Mouse (Mus musculus) kidney, postnatal 0 days (tissue): Measurements from ENCODE around the gene Rflnb. TPM values are rescaled to one million over a fixed set of nuclear protein-coding genes. Genes with fewer than 3 reads are reported as not detected.

Experiments
- ATAC-seq: fragments of 200-750 bp; cut with Nextera tagmentation; replicated peaks from 2 replicates; pipeline ENCODE4 v1.8.0; 2017; ENCODE audit warnings: low read depth, moderate number of reproducible peaks, moderate TSS enrichment, moderate library complexity; ENCODE audit not compliant: low FRiP score
- DNase-seq: peaks from one replicate; pipeline ENCODE4 v3.0.0-alpha.2; 2016; ENCODE audit warnings: low spot score
- H3K27ac ChIP-seq: fragments of 300-500 bp; sonication (generic); 2 replicates; pipeline ENCODE4 v1.5.1; 2014; ENCODE audit warnings: mild to moderate bottlenecking
- H3K27me3 ChIP-seq: fragments of 300-500 bp; sonication (generic); 2 replicates; pipeline ENCODE4 v1.6.1; 2014; ENCODE audit warnings: low read length, mixed read lengths; ENCODE audit not compliant: insufficient read depth
- H3K36me3 ChIP-seq: fragments of 300-500 bp; sonication (generic); 2 replicates; pipeline ENCODE4 v1.6.1; 2014; ENCODE audit warnings: low read length, mixed read lengths; ENCODE audit not compliant: insufficient read depth
- H3K4me1 ChIP-seq: fragments of 300-500 bp; sonication (generic); replicated peaks from 2 replicates; pipeline ENCODE4 v1.6.1; 2014; ENCODE audit warnings: antibody characterized with exemption, low read length, mixed read lengths; ENCODE audit not compliant: insufficient read depth
- H3K4me2 ChIP-seq: fragments of 300-500 bp; sonication (generic); 2 replicates; pipeline ENCODE4 v1.6.1; 2014; ENCODE audit warnings: mild to moderate bottlenecking, low read length, moderate library complexity, mixed read lengths
- H3K4me3 ChIP-seq: fragments of 300-500 bp; sonication (generic); replicated peaks from 2 replicates; pipeline ENCODE4 v1.5.1; 2014; ENCODE audit warnings: low read depth, low read length
- H3K9ac ChIP-seq: fragments of 300-500 bp; sonication (generic); 2 replicates; pipeline ENCODE4 v1.6.1; 2014; ENCODE audit warnings: low read depth, low read length
- H3K9me3 ChIP-seq: fragments of 300-500 bp; sonication (generic); replicated peaks from 2 replicates; pipeline ENCODE4 v1.6.1; 2016; ENCODE audit warnings: low read length, inconsistent platforms, mixed read lengths
- CTCF ChIP-seq: IDR thresholded peaks from 2 replicates; pipeline ENCODE4 v1.5.1; 2016; ENCODE audit warnings: antibody characterized with exemption, low read depth, mild to moderate bottlenecking, moderate library complexity
- WGBS: fragments of 180-500 bp; shearing (Covaris S2); extraction: QIAGEN DNeasy Blood & Tissue Kit; methylation state at CpG from one replicate; pipeline ENCODE4 v1.1.7; 2014; 5-methylcytosine and 5-hydroxymethylcytosine counted together
- polyA plus RNA-seq: library from polyadenylated mRNA; unstranded; fragments of >200 nt; fragmentation: Nextera tagmentation; extraction: Ambion mirVana; gene quantifications from 2 replicates; pipeline ENCODE4 v1.2.1, GENCODE M21; 2015

Rflnb gene
- polyA plus RNA-seq, 1 experiment from 2014 or later: 39.3 TPM

- H3K27ac ChIP-seq: no peak overlapping the region
- H3K9ac ChIP-seq: no peak overlapping the region
- H3K36me3 ChIP-seq: no peaks in the 10 kb centered on the region
- no peaks in the 10 kb centered on the region for H3K9me3 ChIP-seq
- TF ChIP-seq CTCF: no peak
- no peak for ATAC-seq
- H3K27me3 ChIP-seq: no peaks in the 10 kb centered on the region
- no peak for DNase-seq
- H3K4me1 ChIP-seq: 0 out of 2 replicates have a peak, but pooled peaks cover 2% of the 10 kb centered on the region
- WGBS: 75% methylated on average over 4 of the region's 4 CpGs
- H3K4me2 ChIP-seq: no peak overlapping the region
- H3K4me3 ChIP-seq: no peak overlapping the region
Observed at GRCm38 (mm10) chr11:76040761-76041376, 13.3 kb upstream of the Rflnb start.

DNA sequence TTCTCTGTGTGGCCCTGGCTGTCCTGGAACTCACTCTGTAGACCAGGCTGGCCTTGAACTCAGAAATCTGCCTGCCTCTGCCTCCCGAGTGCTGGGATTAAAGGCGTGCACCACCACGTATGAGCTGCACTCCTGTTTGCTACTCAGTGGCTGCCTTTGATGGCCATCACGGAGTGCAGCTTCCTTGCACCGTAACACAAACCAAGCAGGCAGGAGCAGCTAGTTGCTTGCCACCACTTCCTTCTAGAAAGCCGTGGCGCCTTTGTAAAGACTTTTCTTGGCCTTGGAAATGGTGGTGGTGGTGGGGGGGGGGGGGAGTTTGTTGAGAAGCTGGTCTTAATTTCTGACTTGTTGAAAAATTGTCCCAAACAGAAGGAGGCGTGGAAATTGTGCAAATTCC, 12.5 kb upstream of the Rflnb start:
- Histone ChIP-seq H3K4me3 (no peak overlapping the region), H3K4me2 (no peak overlapping the region), H3K36me3 (no peaks in the 10 kb centered on the region), H3K27ac (no peak overlapping the region), H3K4me1 (0 out of 2 replicates have a peak, but pooled peaks cover 2% of the 10 kb centered on the region), H3K27me3 (no peaks in the 10 kb centered on the region), H3K9ac (no peak overlapping the region), H3K9me3 (no peaks in the 10 kb centered on the region)
- ATAC-seq: no peak
- DNase-seq: no peak
- no peak for TF ChIP-seq CTCF
- 87% methylated on average over 8 of the region's 8 CpGs for WGBS

DNA sequence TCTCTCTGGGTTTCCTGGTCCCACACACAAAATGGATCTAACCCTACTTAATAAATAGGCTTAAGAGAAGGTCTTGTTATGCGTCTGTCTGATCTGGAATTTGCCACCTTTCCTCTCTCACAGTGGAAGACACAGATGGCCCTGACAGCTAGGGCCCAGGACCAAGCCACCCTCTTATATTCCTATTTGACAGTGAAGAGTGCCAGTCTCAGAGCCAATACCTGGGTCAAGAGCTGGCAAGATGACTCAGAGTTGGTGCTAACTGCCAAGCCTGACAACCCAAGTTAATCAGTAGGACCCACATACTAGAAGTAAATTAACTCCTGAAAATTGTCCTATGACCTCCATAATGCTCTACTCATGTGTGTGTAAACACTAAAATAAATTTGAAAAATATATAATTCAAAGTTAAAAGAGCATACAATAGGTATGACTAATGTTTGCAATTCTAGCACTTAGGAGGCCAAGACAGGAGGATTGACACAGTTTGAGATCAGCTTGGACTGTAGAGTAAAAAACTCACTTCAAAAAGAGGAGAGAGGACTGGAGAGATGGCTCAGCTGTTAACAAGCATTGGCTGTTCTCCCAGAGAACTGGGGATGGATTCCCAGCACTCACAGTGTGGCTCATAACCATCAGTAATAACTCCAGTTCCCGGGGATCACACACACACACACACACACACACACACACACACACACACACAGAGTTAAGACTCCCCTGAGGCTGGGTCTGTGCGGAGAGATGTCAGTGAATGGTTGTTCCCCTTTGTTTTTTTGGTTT, 11.9 kb upstream of the Rflnb start:
- Histone ChIP-seq H3K9ac (no peak overlapping the region), H3K4me3 (no peak overlapping the region), H3K4me1 (peaks cover 6% of the 10 kb centered on the region; the same call in 1 of the 2 replicates), H3K9me3 (no peaks in the 10 kb centered on the region), H3K27me3 (no peaks in the 10 kb centered on the region), H3K27ac (no peak overlapping the region), H3K4me2 (no peak overlapping the region), H3K36me3 (no peaks in the 10 kb centered on the region)
- DNase-seq (no peak), ATAC-seq (no peak)
- no peak for TF ChIP-seq CTCF
- 91% methylated on average over 3 of the region's 3 CpGs for WGBS

GRCm38 (mm10) chr11:76037581-76038294, 10.2 kb upstream of the Rflnb start:
- TF ChIP-seq CTCF: no peak
- 38% methylated on average over 6 of the region's 6 CpGs for WGBS
- Histone ChIP-seq H3K9me3 (no peaks in the 10 kb centered on the region), H3K4me3 (no peak overlapping the region), H3K4me1 (peaks cover 6% of the 10 kb centered on the region; the same call in 1 of the 2 replicates), H3K27me3 (no peaks in the 10 kb centered on the region), H3K27ac (no peak overlapping the region), H3K9ac (no peak overlapping the region), H3K36me3 (no peaks in the 10 kb centered on the region), H3K4me2 (no peak overlapping the region)
- ATAC-seq: no peak
- DNase-seq: no peak

DNA sequence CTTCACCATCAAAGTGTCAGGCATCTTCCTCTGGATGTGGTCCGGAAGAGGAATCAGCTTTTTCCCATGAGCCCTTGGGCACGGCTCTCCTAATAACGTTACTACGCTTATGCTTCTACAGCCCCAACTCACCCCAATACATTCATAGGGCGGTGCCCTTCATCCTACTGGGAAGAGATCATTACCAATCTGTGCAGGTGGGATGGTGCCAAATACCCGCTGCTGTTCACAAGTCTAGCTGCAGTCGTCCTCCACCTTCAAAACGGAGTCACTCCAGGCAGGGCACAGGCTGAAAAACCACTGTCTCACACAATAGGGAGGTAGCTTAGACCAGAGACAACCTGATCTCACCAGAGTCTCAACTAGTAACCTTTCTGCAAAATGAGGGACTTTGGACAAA, 7.6 kb upstream of the Rflnb start:
- Histone ChIP-seq H3K27ac (no peak overlapping the region), H3K9me3 (no peaks in the 10 kb centered on the region), H3K9ac (no peak overlapping the region), H3K27me3 (no peaks in the 10 kb centered on the region), H3K4me1 (peaks cover 4% of the 10 kb centered on the region; the same call in 1 of the 2 replicates), H3K4me3 (no peak overlapping the region), H3K36me3 (no peaks in the 10 kb centered on the region), H3K4me2 (no peak overlapping the region)
- WGBS: 67% methylated on average over 8 of the region's 8 CpGs
- no peak for ATAC-seq
- DNase-seq: no peak
- TF ChIP-seq CTCF: no peak

- Histone ChIP-seq H3K4me1 (peaks cover 4% of the 10 kb centered on the region; the same call in 1 of the 2 replicates), H3K27ac (no peak overlapping the region), H3K36me3 (no peaks in the 10 kb centered on the region), H3K27me3 (peaks cover 3% of the 10 kb centered on the region; the same call in 1 of the 2 replicates), H3K9ac (no peak overlapping the region), H3K4me3 (no peak overlapping the region), H3K9me3 (no peaks in the 10 kb centered on the region), H3K4me2 (no peak overlapping the region)
- 71% methylated on average over 4 of the region's 4 CpGs for WGBS
- no peak for ATAC-seq
- TF ChIP-seq CTCF: no peak
- no peak for DNase-seq
Observed at GRCm38 (mm10) chr11:76033836-76034235, 6.3 kb upstream of the Rflnb start.
